Mouse (Mus musculus): ENCODE data around the gene Dyrk2. TPM values are rescaled to one million over a fixed set of nuclear protein-coding genes. Genes with fewer than 3 reads are reported as not detected.

Dyrk2 gene
- polyA plus RNA-seq, 2 experiments: 1.8 to 3.0 TPM

DNA sequence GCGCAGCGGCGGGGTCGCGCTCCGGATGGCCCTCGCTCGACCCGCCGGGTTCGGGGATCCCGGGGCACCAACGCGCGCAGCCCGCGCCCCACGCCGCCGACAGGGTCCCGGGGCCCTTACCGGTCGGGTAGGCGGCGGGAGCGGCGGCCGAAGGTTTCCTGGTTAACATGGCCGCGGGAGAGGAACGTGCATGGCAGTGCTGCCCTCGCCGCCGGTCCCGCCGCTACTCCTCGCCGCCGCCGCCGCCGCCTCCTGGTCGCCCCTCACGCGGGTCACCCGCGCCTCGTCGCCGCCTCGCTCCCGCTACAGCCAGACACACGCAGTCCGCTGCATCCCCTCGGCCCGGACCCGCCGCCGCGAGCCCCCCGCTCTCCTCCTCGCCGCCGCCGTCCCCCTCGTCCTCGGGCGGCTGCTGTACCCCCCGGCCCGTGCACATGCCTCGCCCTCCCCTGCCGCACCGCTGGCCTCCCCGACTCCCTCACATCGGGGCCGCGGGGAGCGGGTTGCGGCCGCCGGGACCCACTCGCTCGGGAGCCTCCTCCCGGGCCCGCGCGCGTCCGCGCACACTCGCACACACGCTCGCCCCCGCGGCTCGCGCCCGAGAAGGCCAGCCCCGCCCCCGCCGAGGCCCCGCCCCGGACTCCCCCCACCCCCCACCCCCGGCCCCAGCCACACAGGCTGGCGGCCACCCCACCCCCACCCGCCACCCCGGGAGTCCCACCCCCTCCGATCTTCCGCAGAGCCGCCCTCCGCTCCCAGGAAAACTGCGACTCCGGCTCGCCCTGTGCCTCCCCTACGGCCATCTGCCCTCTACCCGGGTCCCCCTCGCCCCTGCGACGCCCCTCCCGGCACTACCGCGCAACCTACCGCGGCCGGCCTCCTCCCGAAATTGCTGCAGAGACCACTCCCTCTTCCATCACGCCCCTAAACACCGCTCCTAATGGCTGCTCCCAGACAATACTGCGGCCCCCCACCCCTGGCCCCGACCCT, 1.1 kb downstream of the Dyrk2 start:
- H3K9me3 ChIP-seq (ENCODE audit: control insufficient read depth, low read length): no peaks in the 10 kb centered on the region
- ATAC-seq (ENCODE audit: insufficient read depth) (peak; percentile 70), DNase-seq (ENCODE audit: low read depth in 3 of 3, low spot score in 3 of 3) (no peak)
- TF ChIP-seq EP300 (IDR thresholded peaks at IDR 0.05; ENCODE audit: low read depth) (no peak), CTCF (IDR thresholded peaks at IDR 0.05; ENCODE audit: low read depth) (no peak)
- H3K4me3 ChIP-seq (ENCODE audit: insufficient read depth in 1 of 2, low read depth in 2 of 2, low read length in 2 of 2): peak overlapping the region; percentile 56 to 76
- H3K4me1 ChIP-seq (replicated peaks; ENCODE audit: control insufficient read depth in 2 of 2, insufficient read depth in 2 of 2, low read length in 1 of 2): peaks cover 0 to 8% of the 10 kb centered on the region in 2 experiments; a peak in 1 of 4 replicates
- H3K4me2 ChIP-seq (ENCODE audit: low read depth): peak overlapping the region; percentile 81
- peak overlapping the region; percentile 65 for H3K9ac ChIP-seq (replicated peaks)
- peaks cover 3% of the 10 kb centered on the region; the same call in 1 of the 2 replicates for H3K27me3 ChIP-seq (ENCODE audit: control insufficient read depth, insufficient read depth, low read length)
- under 1% methylated on average over 109 of the region's 130 CpGs for WGBS (ENCODE audit: insufficient replicate concordance)
- no peak overlapping the region for H3K27ac ChIP-seq
- H3K36me3 ChIP-seq (replicated peaks; ENCODE audit: control insufficient read depth, insufficient read depth, low read depth): no peaks in the 10 kb centered on the region

DNA sequence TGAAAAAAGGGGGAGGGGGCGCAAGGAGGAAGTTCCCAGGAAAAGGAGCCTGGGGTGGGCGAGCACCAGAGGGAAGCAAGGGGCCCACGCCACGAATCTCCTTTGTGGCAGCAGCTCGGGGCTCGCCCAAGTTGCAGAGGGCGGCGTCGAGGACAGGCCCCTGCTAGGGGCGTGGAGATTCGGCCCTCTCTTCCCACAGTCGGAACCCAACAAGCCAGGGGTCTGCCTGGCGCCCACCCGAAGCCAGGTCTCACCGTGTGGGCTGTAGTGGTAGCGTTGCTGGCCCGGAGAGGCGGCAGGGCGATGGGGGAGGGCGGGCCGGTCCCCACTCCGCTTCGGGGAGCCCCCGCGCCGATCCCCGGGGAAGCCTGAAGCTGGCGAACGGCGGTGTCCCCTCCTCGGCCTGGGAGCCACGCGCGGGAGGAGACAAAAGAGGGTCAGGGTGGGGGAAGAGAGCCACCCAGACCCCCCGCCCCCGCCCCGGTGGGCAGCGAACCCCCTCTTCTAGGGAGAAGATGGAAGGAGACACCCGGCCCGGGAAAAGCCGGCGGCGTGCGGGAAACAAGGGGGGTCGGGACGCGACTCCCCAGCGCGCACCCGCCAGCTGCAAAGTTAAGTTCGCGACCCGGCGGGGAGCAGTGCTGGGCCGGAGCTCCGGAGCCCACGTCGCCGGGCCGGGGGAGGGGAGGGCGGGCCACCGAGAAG, 2.0 kb downstream of the Dyrk2 start:
- DNase-seq (ENCODE audit: low read depth in 3 of 3, low spot score in 3 of 3) (no peak), ATAC-seq (ENCODE audit: insufficient read depth) (peak; percentile 42)
- no peak overlapping the region for H3K27ac ChIP-seq
- H3K4me3 ChIP-seq (ENCODE audit: insufficient read depth in 1 of 2, low read depth in 2 of 2, low read length in 2 of 2): peak overlapping the region; percentile 56 to 76
- TF ChIP-seq EP300 (IDR thresholded peaks at IDR 0.05; ENCODE audit: low read depth): no peak
- no peak for TF ChIP-seq CTCF (IDR thresholded peaks at IDR 0.05; ENCODE audit: low read depth)
- H3K4me2 ChIP-seq (ENCODE audit: low read depth): peak overlapping the region; percentile 81
- peaks cover 0 to 8% of the 10 kb centered on the region in 2 experiments; a peak in 1 of 4 replicates for H3K4me1 ChIP-seq (replicated peaks; ENCODE audit: control insufficient read depth in 2 of 2, insufficient read depth in 2 of 2, low read length in 1 of 2)
- under 1% methylated on average over 58 of the region's 62 CpGs for WGBS (ENCODE audit: insufficient replicate concordance)
- H3K9ac ChIP-seq (replicated peaks): peak overlapping the region; percentile 65
- peaks cover 3% of the 10 kb centered on the region; the same call in 1 of the 2 replicates for H3K27me3 ChIP-seq (ENCODE audit: control insufficient read depth, insufficient read depth, low read length)
- H3K36me3 ChIP-seq (replicated peaks; ENCODE audit: control insufficient read depth, insufficient read depth, low read depth): no peaks in the 10 kb centered on the region
- H3K9me3 ChIP-seq (ENCODE audit: control insufficient read depth, low read length): no peaks in the 10 kb centered on the region

DNA sequence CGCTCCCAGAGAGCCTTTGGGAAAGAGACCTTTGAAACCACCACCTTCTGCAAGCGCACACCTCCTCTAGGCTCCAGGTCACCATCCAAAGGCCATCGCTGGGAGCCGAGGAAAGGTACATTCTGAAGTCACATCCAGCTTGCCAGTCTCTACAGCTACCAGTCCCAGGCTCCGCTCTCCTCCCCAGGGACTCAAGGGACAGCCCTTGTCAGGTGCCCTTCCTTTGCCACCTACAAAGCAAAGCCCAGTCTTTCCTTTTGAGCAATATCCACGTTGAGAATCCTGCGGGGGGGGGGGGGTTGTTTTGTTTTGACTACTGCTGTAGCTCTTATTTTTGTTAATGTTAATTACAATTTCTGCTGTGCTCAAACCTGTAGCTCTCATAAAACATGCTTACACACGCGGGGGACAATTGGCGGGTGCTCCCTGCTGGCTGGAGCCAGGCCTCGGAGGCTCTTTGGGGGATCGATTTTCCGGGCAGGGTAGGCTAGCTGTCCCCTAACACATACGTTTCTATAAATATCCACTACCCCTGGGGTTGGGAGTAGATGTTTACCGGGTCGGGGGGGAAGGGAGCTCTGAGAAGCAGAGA, 2.6 kb downstream of the Dyrk2 start:
- no peak for TF ChIP-seq EP300 (IDR thresholded peaks at IDR 0.05; ENCODE audit: low read depth)
- TF ChIP-seq CTCF (IDR thresholded peaks at IDR 0.05; ENCODE audit: low read depth): no peak; the same call in 1 of the 2 replicates
- DNase-seq (ENCODE audit: low read depth in 3 of 3, low spot score in 3 of 3) (no peak), ATAC-seq (ENCODE audit: insufficient read depth) (no peak)
- Histone ChIP-seq H3K4me2 (ENCODE audit: low read depth) (peak overlapping the region; percentile 81), H3K9ac (replicated peaks) (peak overlapping the region; percentile 65), H3K4me3 (ENCODE audit: insufficient read depth in 1 of 2, low read depth in 2 of 2, low read length in 2 of 2) (peak overlapping the region; percentile 56 to 76), H3K4me1 (replicated peaks; ENCODE audit: control insufficient read depth in 2 of 2, insufficient read depth in 2 of 2, low read length in 1 of 2) (peaks cover 0 to 8% of the 10 kb centered on the region in 2 experiments; a peak in 1 of 4 replicates), H3K9me3 (ENCODE audit: control insufficient read depth, low read length) (no peaks in the 10 kb centered on the region), H3K36me3 (replicated peaks; ENCODE audit: control insufficient read depth, insufficient read depth, low read depth) (no peaks in the 10 kb centered on the region), H3K27me3 (ENCODE audit: control insufficient read depth, insufficient read depth, low read length) (peaks cover 3% of the 10 kb centered on the region; the same call in 1 of the 2 replicates), H3K27ac (no peak overlapping the region)
- whole genome bisulfite sequencing (ENCODE audit: insufficient replicate concordance): 19% methylated on average over 16 of the region's 16 CpGs

DNA sequence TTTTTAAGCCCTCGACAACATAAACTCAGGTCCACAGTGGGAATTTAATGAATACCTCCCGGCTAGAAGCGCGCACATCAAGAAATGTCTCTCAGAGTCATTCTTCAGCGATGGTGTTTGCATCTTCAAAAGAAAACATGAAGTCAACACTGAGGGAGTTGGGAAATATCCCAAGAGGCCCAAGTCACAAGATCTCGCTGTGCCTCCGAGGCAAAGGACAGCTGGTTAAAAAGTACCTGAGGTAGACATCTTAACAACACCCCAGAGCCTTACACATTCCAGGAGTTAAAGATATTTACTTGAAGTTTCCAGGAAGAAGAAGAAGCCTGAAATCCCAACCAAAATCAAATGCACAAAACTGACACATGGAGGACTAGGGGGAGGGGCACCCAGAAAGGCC, 5.0 kb downstream of the Dyrk2 start:
- ATAC-seq (ENCODE audit: insufficient read depth) (no peak), DNase-seq (ENCODE audit: low read depth in 3 of 3, low spot score in 3 of 3) (no peak)
- no peak overlapping the region for H3K4me2 ChIP-seq (ENCODE audit: low read depth)
- H3K36me3 ChIP-seq (replicated peaks; ENCODE audit: control insufficient read depth, insufficient read depth, low read depth): peaks cover 16% of the 10 kb centered on the region
- H3K9ac ChIP-seq (replicated peaks): no peak overlapping the region
- WGBS (ENCODE audit: insufficient replicate concordance): 80% methylated on average over 7 of the region's 7 CpGs
- H3K9me3 ChIP-seq (ENCODE audit: control insufficient read depth, low read length): no peaks in the 10 kb centered on the region; the same call in 1 of the 2 replicates
- peaks cover 0 to 8% of the 10 kb centered on the region in 2 experiments; a peak in 1 of 4 replicates for H3K4me1 ChIP-seq (replicated peaks; ENCODE audit: control insufficient read depth in 2 of 2, insufficient read depth in 2 of 2, low read length in 1 of 2)
- TF ChIP-seq CTCF (IDR thresholded peaks at IDR 0.05; ENCODE audit: low read depth): no peak
- no peak for TF ChIP-seq EP300 (IDR thresholded peaks at IDR 0.05; ENCODE audit: low read depth)
- H3K4me3 ChIP-seq (ENCODE audit: insufficient read depth in 1 of 2, low read depth in 2 of 2, low read length in 2 of 2): no peak overlapping the region
- no peak overlapping the region for H3K27ac ChIP-seq
- H3K27me3 ChIP-seq (ENCODE audit: control insufficient read depth, insufficient read depth, low read length): 0 out of 2 replicates have a peak, but pooled peaks cover 3% of the 10 kb centered on the region

Measured in liver, embryonic 14.5 days (tissue).